ENCODE assay signal across 20 mouse cellular contexts in genomic region chr9:101097542-101097941, GRCm38 (mm10). TPM values are rescaled to one million over a fixed set of nuclear protein-coding genes. Genes with fewer than 3 reads are reported as not detected.
DNase-seq lines count a peak whose midpoint lies in the region; ATAC-seq lines count a peak whose summit lies in the region.
"Had no signal": no experiment of that assay in that cellular context is flagged by ENCODE, and none has a peak within 500 bp of the region (broad histone marks: within the 10 kb centered on the region; RNA-seq: fewer than 3 reads in every experiment).

No protein-coding gene starts in this region.

- no peaks in the 10 kb centered on the region for H3K9me3 ChIP-seq in hindbrain, embryonic 15.5 days
- H3K9me3 ChIP-seq in hindbrain, embryonic 11.5 days (ENCODE audit: control insufficient read depth, low read length): peaks cover 5% of the 10 kb centered on the region
- H3K9me3 ChIP-seq: embryonic facial prominence, embryonic 12.5 days had no signal

- peaks cover 15% of the 10 kb centered on the region; the same call in 1 of the 2 replicates for H3K36me3 ChIP-seq in hindbrain, embryonic 15.5 days
- H3K36me3 ChIP-seq in hindbrain, embryonic 11.5 days (ENCODE audit: control insufficient read depth, insufficient read depth, low read length): 0 out of 2 replicates have a peak, but pooled peaks cover 3% of the 10 kb centered on the region

- 0 out of 2 replicates have a peak, but pooled peaks cover 3% of the 10 kb centered on the region for H3K4me1 ChIP-seq in hindbrain, embryonic 15.5 days (replicated peaks)
- no peaks in the 10 kb centered on the region for H3K4me1 ChIP-seq in hindbrain, embryonic 11.5 days (replicated peaks; ENCODE audit: control insufficient read depth, insufficient read depth, low read length)
- H3K4me1 ChIP-seq: embryonic facial prominence, embryonic 12.5 days; midbrain, embryonic 10.5 days had no signal

- no peak overlapping the region for H3K4me3 ChIP-seq in hindbrain, embryonic 15.5 days
- no peak overlapping the region for H3K4me3 ChIP-seq in hindbrain, embryonic 11.5 days (ENCODE audit: low read depth, low read length)
- H3K4me3 ChIP-seq: embryonic facial prominence, embryonic 12.5 days; heart, embryonic 12.5 days; midbrain, embryonic 10.5 days had no signal

- no peak overlapping the region for H3K27ac ChIP-seq in hindbrain, embryonic 15.5 days (replicated peaks)
- no peak overlapping the region for H3K27ac ChIP-seq in hindbrain, embryonic 11.5 days (ENCODE audit: low read depth, low read length)
- H3K27ac ChIP-seq: embryonic facial prominence, embryonic 12.5 days; midbrain, embryonic 10.5 days had no signal

- H3K4me2 ChIP-seq in hindbrain, embryonic 15.5 days: no peak overlapping the region
- H3K4me2 ChIP-seq in hindbrain, embryonic 11.5 days (replicated peaks; ENCODE audit: low read depth, low read length): no peak overlapping the region
- H3K4me2 ChIP-seq: embryonic facial prominence, embryonic 12.5 days; heart, embryonic 12.5 days had no signal

- H3K9ac ChIP-seq in hindbrain, embryonic 15.5 days: no peak overlapping the region
- no peak overlapping the region for H3K9ac ChIP-seq in hindbrain, embryonic 11.5 days (ENCODE audit: low read depth, low read length)
- H3K9ac ChIP-seq: embryonic facial prominence, embryonic 12.5 days; forebrain, postnatal 0 days; heart, embryonic 12.5 days had no signal

- H3K27me3 ChIP-seq in hindbrain, embryonic 15.5 days: no peaks in the 10 kb centered on the region
- no peaks in the 10 kb centered on the region for H3K27me3 ChIP-seq in hindbrain, embryonic 11.5 days (ENCODE audit: control insufficient read depth, insufficient read depth, low read length)
- H3K27me3 ChIP-seq: embryonic facial prominence, embryonic 12.5 days; heart, embryonic 12.5 days had no signal

- ATAC-seq in hindbrain, embryonic 15.5 days (ENCODE audit: low FRiP score, low read depth): peak; percentile 74
- no peak for ATAC-seq in hindbrain, embryonic 11.5 days (ENCODE audit: low FRiP score)
- peak; percentile 66; the same call in 1 of the 2 replicates for ATAC-seq in erythroblast, adult 5-6 weeks (replicated peaks; ENCODE audit: low FRiP score, poor library complexity, severe bottlenecking)
- ATAC-seq in monocyte, adult 5-6 weeks (replicated peaks; ENCODE audit: insufficient number of reproducible peaks, low FRiP score, low TSS enrichment, poor library complexity, severe bottlenecking): peak; percentile 67
- ATAC-seq: activated CD4-positive, CD25-positive, alpha-beta regulatory T cell, adult 4 months; forebrain, postnatal 0 days had no signal

- WGBS in hindbrain, embryonic 15.5 days: 78% methylated on average over 1 of the region's 1 CpGs
- WGBS in hindbrain, embryonic 11.5 days: 83% methylated on average over 1 of the region's 1 CpGs

- DNase-seq in hindbrain, embryonic 11.5 days (ENCODE audit: low spot score): no peak
- peak; percentile 18 for DNase-seq in ES-CJ7 (ENCODE audit: low read depth, low spot score)
- DNase-seq in layer of hippocampus, postnatal 25 days (ENCODE audit: extremely low spot score in 1 of 2, low spot score in 1 of 2): no peak
- DNase-seq in ovary, adult 18-20 months (ENCODE audit: low spot score): no peak
- DNase-seq in right cerebral cortex, postnatal 4 days: no peak
- DNase-seq: adrenal gland, postnatal 10 days; cerebellum, adult 9-10 months; forebrain, postnatal 0 days; heart, postnatal 14 days; kidney, adult 2 months; kidney, postnatal 10 days; lung, postnatal 14 days; right cerebral cortex, adult 18-20 months had no signal

RNA-seq across cellular contexts. Expression of gene Msl2, which starts 23.6 kb away (rescaled TPM):
- 3.7 and 4.6 TPM in 2 replicates for polyA plus RNA-seq in hindbrain, embryonic 15.5 days (2015; fragmentation: Nextera tagmentation; extraction: Ambion mirVana)
- polyA plus RNA-seq in hindbrain, embryonic 11.5 days (2014; fragmentation: Nextera tagmentation; extraction: Ambion mirVana): 5.9 and 6.7 TPM in 2 replicates
- total RNA-seq in erythroblast, adult 5-6 weeks (2015; ENCODE audit: low replicate concordance): 51.4 and 56.9 TPM in 2 replicates
- 47.2 and 49.1 TPM in 2 replicates for total RNA-seq in erythroblast, adult 5-6 weeks (2017; ENCODE audit: low replicate concordance)
- total RNA-seq in monocyte, adult 5-6 weeks (2017): 52.9 to 75.5 TPM (median 58.3 TPM) in 3 replicates
- total RNA-seq in layer of hippocampus, postnatal 25 days (2021): 10 to 100 TPM; 61.5 to 66.9 TPM
